Mouse (Mus musculus) MEL (cell line): ENCODE results near the gene Pum1. TPM values are rescaled to one million over a fixed set of nuclear protein-coding genes. Genes with fewer than 3 reads are reported as not detected.

Experiments used
- DNase-seq: peaks from one replicate; pipeline ENCODE4 v3.0.0; 2011; ENCODE audit warnings: low read depth, low spot score
- H3K27ac ChIP-seq: 2 replicates; pipeline ENCODE4 v1.5.1; 2012; ENCODE audit warnings: low read depth, mild to moderate bottlenecking, control low read depth, low read length, moderate library complexity; ENCODE audit not compliant: control insufficient read depth
- H3K27me3 ChIP-seq, 2 experiments: fragments of 150-350 bp in 1 of 2; sonication (generic) in 1 of 2; 2 replicates each; pipeline ENCODE4 v1.6.1; 2012; ENCODE audit warnings: low read length in 2 of 2, mild to moderate bottlenecking in 2 of 2, improper control_type of control experiment in 1 of 2, moderate library complexity in 1 of 2; ENCODE audit not compliant: insufficient read depth in 2 of 2, control insufficient read depth in 1 of 2
- H3K36me3 ChIP-seq, 2 experiments: 2 replicates each; pipeline ENCODE4 v1.6.1; 2012 to 2014; ENCODE audit warnings: low read length in 2 of 2, improper control_type of control experiment in 1 of 2, inconsistent platforms in 1 of 2, mild to moderate bottlenecking in 1 of 2; ENCODE audit not compliant: insufficient read depth in 2 of 2, control insufficient read depth in 1 of 2
- H3K4me1 ChIP-seq, 2 experiments: fragments of 150-350 bp in 1 of 2; sonication (generic) in 1 of 2; 2 replicates each; pipeline ENCODE4 v1.6.1; 2012; ENCODE audit warnings: low read length in 2 of 2, improper control_type of control experiment in 1 of 2, mild to moderate bottlenecking in 1 of 2; ENCODE audit not compliant: insufficient read depth in 2 of 2, control insufficient read depth in 1 of 2
- H3K4me3 ChIP-seq, 2 experiments: fragments of 150-350 bp in 1 of 2; sonication (generic) in 1 of 2; 2 replicates each; pipeline ENCODE4 v1.5.1; 2012; ENCODE audit warnings: low read depth in 2 of 2, low read length in 2 of 2, mild to moderate bottlenecking in 2 of 2, moderate library complexity in 2 of 2, control low read depth in 1 of 2, improper control_type of control experiment in 1 of 2; ENCODE audit not compliant: control insufficient read depth in 1 of 2, insufficient read depth in 1 of 2
- H3K79me2 ChIP-seq: 2 replicates; pipeline ENCODE4 v1.6.1; 2012; ENCODE audit warnings: mild to moderate bottlenecking, low read length, moderate library complexity; ENCODE audit not compliant: control insufficient read depth, poor library complexity, insufficient read depth
- H3K9ac ChIP-seq: 2 replicates; pipeline ENCODE4 v1.6.1; 2012; ENCODE audit warnings: low read depth, mild to moderate bottlenecking, control low read depth, low read length, moderate library complexity; ENCODE audit not compliant: control insufficient read depth, poor library complexity, severe bottlenecking
- H3K9me3 ChIP-seq: fragments of 150-350 bp; sonication (generic); replicated peaks from 2 replicates; pipeline ENCODE4 v1.6.1; 2012; ENCODE audit warnings: mild to moderate bottlenecking, low read length, improper control_type of control experiment, moderate library complexity; ENCODE audit not compliant: insufficient read depth
- CHD1 ChIP-seq: IDR thresholded peaks from 2 replicates; pipeline ENCODE4 v1.6.1; 2012; ENCODE audit warnings: low read depth, mild to moderate bottlenecking, inconsistent platforms, low read length, improper control_type of control experiment
- CHD2 ChIP-seq: IDR thresholded peaks from 2 replicates; pipeline ENCODE4 v1.6.1; 2011; ENCODE audit warnings: low read length, improper control_type of control experiment
- CTCF ChIP-seq, 3 experiments: IDR thresholded peaks in 2 of 3; conservative IDR thresholded peaks in 1 of 3; 2 replicates each; pipeline ENCODE4 v1.5.1; 2011 to 2012; ENCODE audit warnings: low read length in 3 of 3, low read depth in 2 of 3, mild to moderate bottlenecking in 2 of 3, improper control_type of control experiment in 1 of 3, inconsistent platforms in 1 of 3, mixed read lengths in 1 of 3, moderate library complexity in 1 of 3; ENCODE audit not compliant: control insufficient read depth in 1 of 3, insufficient read depth in 1 of 3, poor library complexity in 1 of 3, severe bottlenecking in 1 of 3
- ETS1 ChIP-seq: IDR thresholded peaks from 2 replicates; pipeline ENCODE4 v1.6.1; 2012; ENCODE audit warnings: low read depth, mild to moderate bottlenecking, inconsistent platforms, low read length, improper control_type of control experiment, moderate library complexity
- GATA1 ChIP-seq: IDR thresholded peaks from 2 replicates; pipeline ENCODE4 v1.6.1; 2011; ENCODE audit warnings: low read depth, low read length, improper control_type of control experiment
- KAT2A ChIP-seq: conservative IDR thresholded peaks from 2 replicates; pipeline ENCODE4 v1.6.1; 2012; ENCODE audit warnings: low read depth, low read length, improper control_type of control experiment, inconsistent platforms
- MAFK ChIP-seq: IDR thresholded peaks from 2 replicates; pipeline ENCODE4 v1.6.1; 2011; ENCODE audit warnings: low read depth, mild to moderate bottlenecking, low read length, improper control_type of control experiment, borderline replicate concordance
- MAX ChIP-seq: IDR thresholded peaks from 2 replicates; pipeline ENCODE4 v1.6.1; 2011; ENCODE audit warnings: low read length, improper control_type of control experiment
- MXI1 ChIP-seq: IDR thresholded peaks from 2 replicates; pipeline ENCODE4 v1.6.1; 2011; ENCODE audit warnings: mild to moderate bottlenecking, low read depth, low read length, improper control_type of control experiment
- NRF1 ChIP-seq: IDR thresholded peaks from 2 replicates; pipeline ENCODE4 v1.6.1; 2014; ENCODE audit warnings: low read depth, mild to moderate bottlenecking, inconsistent platforms, low read length, improper control_type of control experiment, moderate library complexity; ENCODE audit not compliant: poor library complexity, insufficient read depth, severe bottlenecking
- POLR2A ChIP-seq, 2 experiments: IDR thresholded peaks; 2 replicates each; pipeline ENCODE4 v1.6.1; 2011 to 2012; ENCODE audit warnings: low read length in 2 of 2, mild to moderate bottlenecking in 2 of 2, control low read depth in 1 of 2, improper control_type of control experiment in 1 of 2, low read depth in 1 of 2, moderate library complexity in 1 of 2; ENCODE audit not compliant: control insufficient read depth in 1 of 2, insufficient read depth in 1 of 2, poor library complexity in 1 of 2
- POLR2AphosphoS5 ChIP-seq: IDR thresholded peaks from 2 replicates; pipeline ENCODE4 v1.6.1; 2012; ENCODE audit warnings: low read depth, borderline replicate concordance, mild to moderate bottlenecking, inconsistent platforms, low read length, moderate library complexity, mixed read lengths
- RAD21 ChIP-seq: IDR thresholded peaks from 2 replicates; pipeline ENCODE4 v1.6.1; 2011; ENCODE audit warnings: mild to moderate bottlenecking, low read depth, low read length, improper control_type of control experiment
- RCOR1 ChIP-seq: IDR thresholded peaks from 2 replicates; pipeline ENCODE4 v1.6.1; 2012; ENCODE audit warnings: low read depth, mild to moderate bottlenecking, inconsistent platforms, low read length, improper control_type of control experiment
- SIN3A ChIP-seq: IDR thresholded peaks from 2 replicates; pipeline ENCODE4 v1.6.1; 2012; ENCODE audit warnings: low read length, improper control_type of control experiment, inconsistent platforms
- TAL1 ChIP-seq: IDR thresholded peaks from 2 replicates; pipeline ENCODE4 v1.6.1; 2012; ENCODE audit warnings: mild to moderate bottlenecking, inconsistent platforms, low read length, moderate library complexity, mixed read lengths
- TCF12 ChIP-seq: IDR thresholded peaks from 2 replicates; pipeline ENCODE4 v1.6.1; 2014; ENCODE audit warnings: low read depth, mild to moderate bottlenecking, inconsistent platforms, low read length, improper control_type of control experiment, moderate library complexity
- USF2 ChIP-seq, 2 experiments: IDR thresholded peaks; 2 replicates each; pipeline ENCODE4 v1.6.1; 2011 to 2012; ENCODE audit warnings: improper control_type of control experiment in 2 of 2, low read length in 2 of 2, borderline replicate concordance in 1 of 2, inconsistent platforms in 1 of 2, low read depth in 1 of 2, mild to moderate bottlenecking in 1 of 2; ENCODE audit not compliant: insufficient read depth in 1 of 2
- ZC3H11A ChIP-seq: IDR thresholded peaks from 2 replicates; pipeline ENCODE4 v1.6.1; 2012; ENCODE audit warnings: low read depth, mild to moderate bottlenecking, inconsistent platforms, low read length, improper control_type of control experiment
- ZKSCAN1 ChIP-seq: IDR thresholded peaks from 2 replicates; pipeline ENCODE4 v1.6.1; 2012; ENCODE audit warnings: low read depth, mild to moderate bottlenecking, inconsistent platforms, low read length, improper control_type of control experiment, moderate library complexity
- ZMIZ1 ChIP-seq: IDR thresholded peaks from 2 replicates; pipeline ENCODE4 v1.6.1; 2012; ENCODE audit warnings: low read depth, mild to moderate bottlenecking, inconsistent platforms, low read length, improper control_type of control experiment, moderate library complexity
- ZNF384 ChIP-seq: IDR thresholded peaks from 2 replicates; pipeline ENCODE4 v1.6.1; 2012; ENCODE audit warnings: low read depth, mild to moderate bottlenecking, inconsistent platforms, low read length, improper control_type of control experiment
- polyA plus RNA-seq, 2 experiments: library from polyadenylated mRNA; stranded (reverse) in 1 of 2; unstranded in 1 of 2; fragments of >175 nt in 1 of 2; fragments of >200 nt in 1 of 2; gene quantifications; 2 replicates each; pipeline versions ENCODE4 v1.2.1 to v1.2.4; 2012; ENCODE audit warnings: low replicate concordance in 2 of 2, low read depth in 1 of 2; ENCODE audit not compliant: insufficient read length in 2 of 2, insufficient read depth in 1 of 2, missing spikeins in 1 of 2
- total RNA-seq: library from RNA; depleted of rRNA; stranded (reverse); fragments of 300-350 nt; gene quantifications from 2 replicates; pipeline ENCODE4 v1.2.3, GENCODE M21; 2012

Gene Pum1
- total and polyA plus RNA-seq, 3 experiments, result 31.9 to 46.2 (median 36.1) TPM

- no peak for DNase-seq
- TF ChIP-seq ZNF384 (no peak), ETS1 (no peak), CHD2 (no peak), NRF1 (no peak), POLR2AphosphoS5 (no peak), SIN3A (no peak), CTCF (IDR thresholded peaks at IDR 0.05 in 2 of 3, conservative IDR thresholded peaks at IDR 0.05 in 1 of 3; ENCODE audit: control insufficient read depth in 1 of 3, insufficient read depth in 1 of 3, low read depth in 2 of 3, low read length in 3 of 3, poor library complexity in 1 of 3, severe bottlenecking in 1 of 3) (no peak), MAX (no peak), ZKSCAN1 (no peak), ZMIZ1 (no peak), RCOR1 (no peak), KAT2A (no peak), MAFK (no peak), GATA1 (no peak), USF2 (IDR thresholded peaks at IDR 0.05; ENCODE audit: borderline replicate concordance in 1 of 2, insufficient read depth in 1 of 2, low read depth in 1 of 2, low read length in 2 of 2) (no peak), RAD21 (no peak), POLR2A (IDR thresholded peaks at IDR 0.05; ENCODE audit: control insufficient read depth in 1 of 2, insufficient read depth in 1 of 2, low read depth in 1 of 2, low read length in 2 of 2, poor library complexity in 1 of 2) (no peak), CHD1 (no peak), ZC3H11A (no peak), TAL1 (no peak)
- no peaks in the 10 kb centered on the region for H3K4me1 ChIP-seq
- no peaks in the 10 kb centered on the region for H3K9me3 ChIP-seq
- H3K27me3 ChIP-seq, result no peaks in the 10 kb centered on the region; a peak in 2 of 4 replicates
- H3K4me3 ChIP-seq, result no peak overlapping the region
- H3K36me3 ChIP-seq, result no peaks in the 10 kb centered on the region
- no peaks in the 10 kb centered on the region for H3K79me2 ChIP-seq
- H3K27ac ChIP-seq, result no peak overlapping the region
- H3K9ac ChIP-seq, result no peak overlapping the region
Observed at GRCm38 (mm10) chr4:130798416-130798815, 135.3 kb downstream of the Pum1 start.

GRCm38 (mm10) chr4:130799118-130799517 is 136.0 kb downstream of the Pum1 start:
- no peaks in the 10 kb centered on the region for H3K9me3 ChIP-seq
- H3K9ac ChIP-seq, result no peak overlapping the region
- TF ChIP-seq POLR2AphosphoS5 (no peak), MXI1 (no peak), TCF12 (no peak), CHD1 (no peak)
- no peaks in the 10 kb centered on the region for H3K36me3 ChIP-seq
- H3K4me1 ChIP-seq, result no peaks in the 10 kb centered on the region
- no peak overlapping the region for H3K27ac ChIP-seq
- H3K79me2 ChIP-seq, result no peaks in the 10 kb centered on the region
- no peaks in the 10 kb centered on the region for H3K27me3 ChIP-seq
- DNase-seq, result no peak
- H3K4me3 ChIP-seq, result no peak overlapping the region
